Mouse (Mus musculus) layer of hippocampus, adult 18-20 months (tissue): ENCODE data around the gene Olfr1423. TPM values are rescaled to one million over a fixed set of nuclear protein-coding genes. Genes with fewer than 3 reads are reported as not detected.
"Not testable (repeated sequence)": the region's sequence is repeated elsewhere in the genome, so short reads cannot be mapped to it uniquely, and the experiment has no call there.

ENCODE experiments used
- DNase-seq, 2 experiments: peaks; one replicate each; pipeline ENCODE4 v3.0.0; 2022; ENCODE audit warnings: low spot score in 2 of 2
- total RNA-seq, 2 experiments: library from RNA; stranded (reverse); gene quantifications; 2 replicates each; pipeline ENCODE4 v1.2.3; 2021

Gene Olfr1423
- total RNA-seq, 2 experiments from 2014 or later, result not detected

DNA sequence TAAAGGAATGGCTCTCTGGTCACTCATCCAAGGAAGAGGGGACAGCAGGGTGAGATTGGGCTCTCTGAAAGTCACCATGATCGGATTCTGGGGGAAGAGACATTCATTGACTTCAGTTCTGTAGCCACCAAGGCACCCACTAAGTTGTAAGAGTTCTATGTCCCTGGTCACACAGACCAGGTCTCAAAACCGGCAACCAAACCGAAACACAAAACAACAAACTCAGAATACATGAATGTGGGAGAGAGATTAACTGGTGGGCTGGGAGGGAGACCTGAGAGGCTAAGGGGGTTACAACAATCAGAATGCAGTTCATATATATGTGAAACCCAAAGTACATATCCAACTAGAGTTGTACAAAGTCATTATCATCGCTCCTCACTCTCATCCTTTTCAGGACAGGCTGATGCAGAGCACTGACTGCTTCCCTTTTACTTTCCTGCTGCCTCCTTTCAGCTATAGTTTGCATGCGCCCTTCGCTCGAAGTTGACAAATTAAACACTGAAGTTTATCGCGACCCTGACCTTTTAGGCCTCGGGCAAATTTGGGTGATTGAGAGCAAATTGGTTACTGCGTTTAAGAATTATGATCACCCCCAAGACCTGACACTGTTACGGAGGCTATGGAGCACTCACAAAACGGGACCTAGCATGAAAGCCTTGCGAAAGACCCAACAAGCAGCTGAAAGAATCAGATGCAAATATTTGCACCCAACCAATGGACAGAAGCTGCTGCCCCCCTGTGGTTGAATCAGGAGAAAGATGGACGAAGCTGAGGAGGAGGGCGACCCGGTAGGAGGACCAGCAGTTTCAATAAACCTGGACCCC lies 33.8 kb downstream of the Olfr1423 start:
- DNase-seq, result peak in 1 of 2 experiments; percentile 50

DNA sequence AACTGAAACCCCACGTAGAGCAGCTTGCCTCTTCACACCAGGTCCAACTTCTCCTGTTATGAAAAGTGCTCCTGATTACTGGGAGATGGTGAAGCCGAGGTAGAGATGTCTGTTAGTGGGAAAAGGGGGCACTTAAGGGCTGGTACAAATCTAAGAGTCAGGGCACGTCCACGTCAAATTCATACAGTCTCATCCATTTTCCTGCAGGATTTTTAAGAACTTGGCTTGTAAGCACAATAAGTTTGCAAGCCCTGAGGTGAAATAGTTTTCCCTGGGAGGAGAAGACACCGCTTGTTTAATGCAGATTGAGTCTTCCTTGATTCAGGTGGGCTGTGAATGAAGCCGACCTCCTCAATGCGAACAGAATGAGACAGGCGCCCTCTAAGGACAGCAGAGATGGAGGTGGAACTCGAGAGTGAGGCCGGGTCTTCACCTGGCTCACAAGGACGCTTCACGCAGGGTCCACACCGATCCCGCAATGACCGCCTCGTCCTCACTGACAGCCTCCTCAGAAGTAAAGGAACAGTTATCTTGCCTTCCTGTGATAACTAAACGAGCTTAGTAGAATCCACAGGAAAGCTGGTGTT lies 34.7 kb downstream of the Olfr1423 start:
- DNase-seq, result no peak

GRCm38 (mm10) chr19:12005376-12006360 lies 35.4 kb downstream of the Olfr1423 start:
- peak; percentile 79 to 95 for DNase-seq

GRCm38 (mm10) chr19:12004216-12005008 lies 36.7 kb downstream of the Olfr1423 start:
- no peak for DNase-seq

DNA sequence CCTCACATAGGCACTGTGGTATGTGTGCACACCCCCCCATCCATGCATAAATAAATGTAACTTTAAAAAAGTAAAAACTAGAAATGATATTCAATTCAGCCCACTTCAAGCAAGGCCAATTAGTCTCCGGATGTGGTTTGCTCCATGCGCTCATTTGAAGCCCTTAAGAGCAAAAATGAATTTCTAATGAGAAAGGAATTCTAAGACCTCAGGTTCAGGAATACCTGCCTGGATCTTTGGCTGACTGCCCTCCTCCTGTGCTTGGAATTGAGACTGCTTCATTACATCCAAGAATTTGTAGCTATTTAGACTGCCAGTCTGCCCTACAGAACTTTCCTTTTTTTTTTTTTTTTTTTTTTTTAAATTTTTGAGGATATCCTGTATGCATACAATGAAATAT lies 37.5 kb downstream of the Olfr1423 start:
- DNase-seq, result no peak

DNA sequence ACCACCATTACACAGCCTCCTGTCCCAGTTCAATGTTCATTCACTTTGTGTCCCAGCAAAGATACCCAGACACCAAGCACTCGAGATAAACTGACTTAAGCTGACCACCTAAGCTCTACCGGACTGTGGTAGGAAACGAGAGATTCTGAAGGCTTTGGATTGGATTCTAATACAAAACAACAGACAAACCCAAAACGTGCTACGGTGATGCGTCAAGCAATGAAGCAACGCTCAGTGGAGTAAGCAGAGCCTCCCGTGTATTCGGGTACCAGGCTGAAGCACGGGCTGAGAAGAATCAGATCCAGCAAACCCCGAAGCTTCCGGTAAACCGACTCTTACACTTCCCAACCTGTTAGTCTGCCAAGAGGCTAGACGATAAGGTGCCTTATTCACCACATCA lies 38.3 kb downstream of the Olfr1423 start:
- no peak for DNase-seq

DNA sequence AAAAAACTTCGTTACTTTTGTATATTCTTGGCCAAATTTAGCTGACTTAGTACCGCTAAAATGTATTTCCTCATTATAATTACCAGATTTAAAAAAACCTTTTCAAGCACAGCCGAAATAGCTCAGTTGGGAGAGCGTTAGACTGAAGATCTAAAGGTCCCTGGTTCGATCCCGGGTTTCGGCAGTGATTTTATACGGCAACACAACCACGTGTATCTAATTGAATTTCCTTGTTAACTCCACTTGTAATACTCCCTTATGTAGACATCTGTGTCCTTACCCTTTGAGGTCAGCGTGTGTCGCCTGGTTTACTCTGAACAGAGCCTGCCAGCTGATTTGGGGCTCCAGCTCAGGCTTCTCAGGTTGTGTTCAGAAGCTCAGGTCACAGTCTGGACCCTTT lies 39.0 kb downstream of the Olfr1423 start:
- peak in 1 of 2 experiments; percentile 87 for DNase-seq

GRCm38 (mm10) chr19:12001686-12002085 lies 39.4 kb downstream of the Olfr1423 start:
- DNase-seq, result no peak

- no peak for DNase-seq
Observed at GRCm38 (mm10) chr19:11995722-11996448, 45.2 kb downstream of the Olfr1423 start.

GRCm38 (mm10) chr19:11994703-11995431 lies 46.2 kb downstream of the Olfr1423 start:
- peak in 1 of 2 experiments; percentile 41 for DNase-seq

- DNase-seq, result no peak
Observed at GRCm38 (mm10) chr19:11992441-11993029, 48.6 kb downstream of the Olfr1423 start.

DNA sequence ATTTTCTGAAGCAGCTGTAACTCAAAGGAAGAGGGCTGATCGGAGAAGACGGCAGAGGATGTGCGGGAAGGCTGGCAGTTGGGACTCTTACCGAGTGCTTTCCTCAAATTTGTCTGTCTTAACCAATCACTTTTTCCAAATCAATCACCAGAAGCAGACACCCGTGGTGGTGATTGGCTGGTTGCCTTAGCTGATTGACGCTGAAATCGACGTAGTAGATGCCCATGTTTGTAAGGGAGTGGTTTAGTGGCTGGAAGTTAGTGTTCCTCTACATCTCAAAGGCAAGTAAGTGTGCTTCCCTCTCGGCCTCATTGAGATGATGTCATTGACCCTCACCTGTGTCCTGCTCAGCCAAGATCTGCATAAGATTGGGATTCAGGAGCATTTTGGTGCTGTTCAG lies 49.1 kb downstream of the Olfr1423 start:
- DNase-seq, result peak in 1 of 2 experiments; percentile 21

DNA sequence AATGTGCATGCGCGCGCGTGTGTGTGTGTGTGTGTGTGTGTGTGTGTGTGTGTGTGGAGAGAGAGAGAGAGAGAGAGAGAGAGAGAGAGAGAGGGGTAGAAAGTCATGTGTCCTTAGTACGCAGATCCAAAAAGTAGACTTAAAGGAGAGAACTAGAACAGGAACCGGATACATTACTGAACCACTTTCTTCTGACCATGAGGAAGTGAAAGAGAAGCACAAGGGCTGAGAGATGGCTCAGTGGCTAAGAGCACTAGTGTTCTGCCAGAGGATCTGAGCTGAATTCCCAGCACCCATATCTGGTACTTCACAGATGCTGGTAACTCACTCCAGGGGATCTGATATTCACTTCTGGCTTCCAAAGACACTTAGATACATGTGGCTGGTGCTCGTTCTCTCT lies 51.8 kb downstream of the Olfr1423 start:
- DNase-seq, result no peak

GRCm38 (mm10) chr19:11987841-11988240 lies 53.3 kb downstream of the Olfr1423 start:
- DNase-seq, result no peak

DNA sequence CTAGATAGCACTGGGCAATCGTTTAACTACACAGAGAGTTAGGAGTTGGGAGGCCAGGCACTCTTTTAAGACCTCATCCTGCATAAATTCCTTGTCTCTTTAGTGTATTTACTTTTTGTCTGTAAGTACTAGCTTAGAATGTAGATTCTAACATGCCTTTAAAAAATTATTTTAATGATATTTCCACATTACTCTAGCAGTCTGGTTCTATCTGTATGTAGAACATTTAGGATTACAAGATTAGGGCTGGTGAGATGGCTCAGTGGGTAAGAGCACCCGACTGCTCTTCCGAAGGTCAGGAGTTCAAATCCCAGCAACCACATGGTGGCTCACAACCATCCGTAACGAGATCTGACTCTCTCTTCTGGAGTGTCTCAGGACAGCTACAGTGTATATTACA lies 56.5 kb downstream of the Olfr1423 start:
- DNase-seq, result not testable (repeated sequence)
